Mouse (Mus musculus) cerebellum, adult 11 months (tissue): ENCODE measurements around the gene Clmn.

ENCODE experiments used
- DNase-seq: peaks from one replicate; pipeline ENCODE4 v3.0.0; 2022

The Clmn gene

GRCm38 (mm10) chr12:104810923-104811443 is 53.9 kb downstream of the Clmn start:
- no peak for DNase-seq

DNA sequence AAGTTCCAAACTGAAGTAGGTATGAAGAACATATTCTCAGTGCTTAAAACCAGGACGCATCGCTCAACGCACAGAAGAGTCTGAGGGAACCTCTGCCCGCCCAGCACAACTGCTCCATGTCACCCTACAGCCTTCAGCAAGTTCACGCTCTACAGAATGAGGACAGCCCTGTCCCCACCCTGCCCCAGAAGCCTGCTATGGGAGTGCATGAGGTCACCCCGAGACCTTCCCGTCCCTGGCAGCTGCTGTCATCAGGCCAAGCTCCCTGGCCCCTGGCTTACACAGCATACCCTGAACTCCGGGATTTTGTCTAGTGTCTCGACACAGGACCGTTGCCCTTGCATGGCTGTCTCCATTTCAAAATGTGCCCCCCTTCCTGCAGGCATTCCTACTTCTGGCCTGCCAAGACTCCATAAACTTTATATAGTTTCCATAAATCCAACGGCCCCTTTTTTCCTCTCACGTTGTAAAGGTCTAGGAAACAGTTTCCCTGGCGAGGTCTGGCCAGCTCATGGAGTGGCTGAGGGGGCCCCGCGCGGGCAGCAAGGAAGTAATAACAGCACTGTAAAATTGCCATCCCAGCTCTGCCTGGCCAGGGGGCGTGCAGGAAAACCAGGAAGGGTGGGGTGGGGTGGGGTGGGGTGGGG is 56.3 kb downstream of the Clmn start:
- no peak for DNase-seq

DNA sequence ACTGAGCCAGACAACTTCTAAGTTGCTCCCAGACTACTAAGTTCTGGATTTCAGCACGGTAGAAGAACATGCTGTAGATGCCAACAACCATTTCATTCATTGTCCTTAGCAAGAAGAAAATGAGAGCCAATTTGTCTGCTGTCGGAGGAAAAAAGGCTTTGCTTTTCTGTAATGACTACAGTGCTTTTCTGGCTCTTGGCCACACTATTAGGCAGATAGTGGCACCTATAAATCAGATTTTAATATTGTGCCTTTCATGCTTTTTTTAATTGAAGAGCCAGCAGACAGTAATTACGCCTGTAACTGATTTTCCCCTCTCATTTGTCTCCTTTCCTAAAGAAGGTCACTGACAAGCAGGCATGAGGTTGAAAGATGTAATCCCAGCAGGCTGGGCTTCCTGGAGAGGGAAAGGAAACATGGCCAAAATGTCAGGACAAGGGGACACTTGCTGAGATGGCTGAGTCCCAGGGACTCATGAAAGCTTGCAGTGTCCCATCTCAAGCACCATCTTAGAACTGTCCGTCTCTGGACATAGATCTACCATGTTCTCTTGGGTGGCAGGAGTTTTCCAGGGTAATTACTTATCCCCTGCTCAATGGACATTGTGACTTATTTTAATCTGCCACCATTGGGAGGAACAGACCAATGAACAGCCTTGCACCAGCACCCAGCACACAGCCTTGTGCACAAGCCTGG is 58.0 kb downstream of the Clmn start:
- no peak for DNase-seq

DNA sequence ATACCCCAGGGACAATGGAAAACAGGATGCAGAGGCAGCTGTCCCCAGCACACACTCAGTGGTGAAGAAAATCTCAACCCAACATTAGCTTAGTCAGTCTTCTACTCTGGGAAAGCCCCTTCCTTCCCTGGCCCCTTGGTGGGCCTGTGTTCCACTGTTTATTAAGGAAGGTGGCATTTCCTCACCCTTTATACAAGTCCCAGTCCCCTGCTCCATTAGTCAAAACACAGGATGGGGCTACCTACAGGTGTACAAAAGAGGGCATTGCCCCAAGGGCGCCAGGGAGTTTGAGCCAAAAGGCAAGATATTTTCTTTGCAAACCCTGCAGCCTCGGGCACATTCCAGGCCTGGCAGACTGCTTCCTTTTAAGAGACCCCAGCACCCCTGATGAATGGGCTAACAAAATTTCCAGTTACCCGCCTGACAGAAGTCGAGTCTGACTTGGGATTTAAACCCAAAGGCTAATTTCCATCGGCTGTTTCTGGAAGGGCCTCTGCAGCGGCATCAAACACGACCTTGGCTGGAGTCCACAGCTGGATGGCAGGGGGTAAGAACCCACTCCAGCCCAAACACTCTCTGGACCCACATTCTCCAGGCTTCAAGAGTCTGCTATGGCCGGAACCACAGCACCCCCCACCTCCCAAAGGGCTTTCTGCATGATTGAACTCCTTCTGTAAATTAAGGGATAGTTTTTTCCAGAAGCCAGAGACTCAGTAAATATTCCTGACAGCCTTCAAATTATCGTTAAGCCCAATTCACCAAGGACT is 63.2 kb downstream of the Clmn start:
- DNase-seq: no peak

DNA sequence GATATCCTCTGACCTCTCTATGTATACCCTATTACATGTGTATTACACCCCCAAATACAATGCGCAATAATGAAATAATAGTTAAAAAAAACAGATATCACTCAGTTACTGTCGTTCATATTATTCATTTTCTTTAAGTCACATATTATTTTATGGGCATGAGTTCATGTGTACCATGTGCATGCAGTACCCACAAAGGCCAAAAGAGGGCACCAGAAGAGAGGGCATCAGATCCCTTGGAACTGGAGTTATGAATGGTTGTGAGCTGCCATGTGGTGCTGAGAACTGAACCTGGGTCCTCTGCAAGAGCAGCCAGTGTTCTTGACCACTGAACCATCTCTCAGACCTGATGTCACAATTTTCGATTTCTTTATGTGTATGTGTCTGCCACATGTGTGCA is 65.5 kb downstream of the Clmn start:
- no peak for DNase-seq

DNA sequence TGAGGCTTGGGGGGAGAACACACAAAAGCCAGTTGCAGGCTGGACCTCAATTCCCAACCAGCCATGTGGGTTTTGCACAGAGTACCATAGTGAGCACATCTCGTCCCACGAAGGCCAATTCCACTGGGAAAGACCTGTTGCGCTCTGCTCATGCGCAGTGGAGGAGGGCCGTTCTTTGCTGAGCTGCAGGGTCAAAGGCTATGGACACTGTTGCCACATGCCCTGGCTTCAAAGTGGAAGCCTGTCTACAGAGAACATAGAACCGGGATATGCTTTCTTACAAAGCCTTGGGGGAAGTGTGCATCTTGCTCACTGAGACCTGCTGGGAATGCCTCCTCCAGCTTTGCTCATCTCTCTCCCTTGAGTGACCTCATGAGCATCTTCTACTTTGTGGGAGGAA is 67.0 kb downstream of the Clmn start:
- DNase-seq: no peak

GRCm38 (mm10) chr12:104796635-104797378 is 68.1 kb downstream of the Clmn start:
- DNase-seq: no peak

DNA sequence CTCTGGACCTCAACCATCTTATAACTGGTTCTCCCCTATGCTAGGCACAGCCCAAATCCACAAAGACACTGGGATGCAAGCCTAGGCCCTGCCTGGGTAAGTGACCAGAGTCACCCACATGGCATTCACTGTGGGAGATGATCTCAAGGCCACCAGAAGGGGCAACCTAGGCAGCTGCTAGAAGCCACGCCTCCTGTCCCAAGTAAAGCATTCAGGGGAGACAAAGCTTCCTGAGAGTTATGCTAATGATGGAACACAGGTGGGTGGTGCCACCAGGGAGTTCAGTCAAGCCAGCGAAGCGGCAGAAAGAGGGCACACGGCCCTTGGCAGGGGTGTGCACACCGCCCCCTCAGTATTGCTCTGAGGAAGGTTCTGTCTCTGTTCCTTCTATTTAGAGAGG is 69.9 kb downstream of the Clmn start:
- DNase-seq: no peak

DNA sequence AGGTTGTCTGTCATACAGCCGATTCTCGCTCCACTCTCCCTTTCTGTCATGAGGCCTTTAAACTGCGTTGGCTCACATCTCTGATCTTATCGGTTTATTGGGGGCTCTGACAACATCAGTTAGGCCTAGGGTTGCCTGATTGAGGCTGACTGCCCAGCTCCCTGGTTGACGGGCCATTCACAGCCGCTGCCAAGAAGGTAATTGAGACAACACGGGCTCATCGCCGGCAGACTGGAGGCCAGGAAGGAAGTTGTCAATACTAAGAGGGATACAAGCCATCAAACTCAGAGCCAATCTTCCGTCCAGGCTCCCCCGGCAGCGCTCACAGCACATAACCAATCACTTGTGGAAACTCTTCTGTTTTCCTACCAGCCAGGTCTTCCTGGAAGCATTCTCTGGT is 71.4 kb downstream of the Clmn start:
- DNase-seq: no peak

DNA sequence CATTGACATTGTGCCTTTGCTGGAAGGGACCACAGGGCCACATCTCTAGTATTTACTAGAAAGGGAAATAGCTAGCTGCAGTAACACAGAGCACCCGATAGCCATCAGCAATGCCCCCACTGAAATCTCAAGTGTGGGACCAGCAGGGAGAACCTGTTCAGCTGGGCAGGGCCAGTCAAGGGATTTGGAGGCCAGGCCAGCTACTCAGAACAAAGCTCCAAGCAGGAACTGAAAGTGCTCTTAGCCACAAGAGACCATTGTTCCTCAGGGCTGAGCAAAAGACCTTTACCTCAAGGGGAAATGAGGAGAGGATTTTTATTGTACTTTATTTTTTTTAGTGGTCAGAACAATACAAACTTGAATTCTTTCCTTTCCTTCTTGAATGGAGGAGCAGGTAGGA is 87.3 kb downstream of the Clmn start:
- DNase-seq: no peak

DNA sequence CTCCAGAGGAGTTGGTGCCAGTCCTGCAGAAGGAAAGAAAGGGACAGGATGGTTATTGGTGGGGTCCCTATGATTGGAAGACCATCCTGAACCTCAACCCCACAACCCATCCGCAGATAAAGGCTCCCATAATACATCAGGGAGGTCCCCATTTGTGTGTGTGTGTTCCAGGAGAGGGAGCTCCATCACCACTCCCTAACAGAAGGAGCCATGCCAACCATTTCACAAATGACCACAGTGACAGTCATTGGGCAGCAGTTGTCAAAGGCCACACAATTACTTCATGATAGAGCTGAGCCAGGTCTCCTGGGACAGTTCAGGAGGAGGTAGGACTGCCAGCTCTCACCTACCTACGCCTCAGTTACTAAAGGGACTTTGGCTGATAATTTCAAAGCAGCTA is 92.9 kb downstream of the Clmn start:
- no peak for DNase-seq

GRCm38 (mm10) chr12:104769201-104769785 is 95.6 kb downstream of the Clmn start:
- no peak for DNase-seq

GRCm38 (mm10) chr12:104767183-104767582 is 97.7 kb downstream of the Clmn start:
- no peak for DNase-seq

DNA sequence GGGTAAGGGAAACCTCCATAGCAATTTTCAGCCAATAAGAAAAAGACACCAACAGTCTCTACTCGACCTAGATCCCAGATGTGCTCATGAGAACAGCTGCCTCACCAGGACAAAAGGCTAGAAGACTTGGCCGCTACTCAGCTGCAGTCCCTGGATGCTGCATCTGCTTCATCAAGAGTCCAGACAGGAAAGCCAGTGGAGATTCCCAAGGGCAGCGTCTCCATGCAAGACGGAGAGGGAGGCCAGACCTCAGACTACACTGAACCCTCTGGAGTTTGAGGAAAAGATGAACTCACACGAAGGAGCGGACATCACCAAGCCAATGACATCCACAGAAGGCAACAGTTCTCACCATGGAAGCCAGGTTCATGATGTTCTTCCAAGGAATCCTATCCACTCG is 99.1 kb downstream of the Clmn start:
- DNase-seq: no peak

DNA sequence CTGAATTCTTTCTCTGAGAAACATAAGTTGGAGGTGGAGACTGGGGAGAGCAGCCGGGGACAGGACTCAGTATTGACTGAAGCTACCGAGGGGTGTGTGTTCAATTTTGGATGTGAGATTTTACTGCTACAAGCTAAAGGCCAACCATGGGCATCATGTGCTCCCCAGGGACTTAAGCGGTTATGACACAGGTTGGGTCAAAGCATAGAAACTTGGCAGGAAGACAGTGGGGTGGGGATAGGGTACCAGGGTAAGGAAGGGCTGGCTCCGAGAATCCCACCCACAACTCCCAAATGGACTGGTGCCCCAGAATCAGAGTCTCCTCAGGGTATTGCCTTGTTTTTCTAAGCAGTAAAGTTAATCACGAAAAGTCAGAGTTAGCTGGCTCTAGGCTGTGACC is 99.8 kb downstream of the Clmn start:
- DNase-seq: no peak

- DNase-seq: no peak
Observed at GRCm38 (mm10) chr12:104763918-104764317, 101.0 kb downstream of the Clmn start.

DNA sequence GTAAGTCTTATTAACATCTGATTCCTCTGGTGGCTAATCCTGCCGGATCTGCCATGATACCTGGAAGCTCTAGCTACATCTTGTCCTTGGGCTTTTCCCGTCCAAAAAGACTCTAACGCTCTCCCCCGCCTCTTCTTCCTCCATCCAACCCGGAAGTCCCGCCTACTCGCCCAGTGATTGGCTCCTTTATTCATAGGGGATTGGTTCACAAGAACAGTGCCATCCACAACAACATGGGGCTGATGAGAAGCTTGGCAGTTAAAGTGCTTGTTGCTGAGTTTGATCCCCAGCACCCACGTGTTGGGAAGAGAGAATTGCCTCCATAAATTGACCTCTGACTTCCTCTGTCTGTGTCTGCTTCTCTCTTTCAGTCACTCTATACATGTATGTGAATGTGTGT is 103.5 kb downstream of the Clmn start:
- no peak for DNase-seq

GRCm38 (mm10) chr12:104758066-104758465 is 106.8 kb downstream of the Clmn start:
- DNase-seq: no peak

- no peak for DNase-seq
Observed at GRCm38 (mm10) chr12:104753686-104754085, 111.2 kb downstream of the Clmn start.

DNA sequence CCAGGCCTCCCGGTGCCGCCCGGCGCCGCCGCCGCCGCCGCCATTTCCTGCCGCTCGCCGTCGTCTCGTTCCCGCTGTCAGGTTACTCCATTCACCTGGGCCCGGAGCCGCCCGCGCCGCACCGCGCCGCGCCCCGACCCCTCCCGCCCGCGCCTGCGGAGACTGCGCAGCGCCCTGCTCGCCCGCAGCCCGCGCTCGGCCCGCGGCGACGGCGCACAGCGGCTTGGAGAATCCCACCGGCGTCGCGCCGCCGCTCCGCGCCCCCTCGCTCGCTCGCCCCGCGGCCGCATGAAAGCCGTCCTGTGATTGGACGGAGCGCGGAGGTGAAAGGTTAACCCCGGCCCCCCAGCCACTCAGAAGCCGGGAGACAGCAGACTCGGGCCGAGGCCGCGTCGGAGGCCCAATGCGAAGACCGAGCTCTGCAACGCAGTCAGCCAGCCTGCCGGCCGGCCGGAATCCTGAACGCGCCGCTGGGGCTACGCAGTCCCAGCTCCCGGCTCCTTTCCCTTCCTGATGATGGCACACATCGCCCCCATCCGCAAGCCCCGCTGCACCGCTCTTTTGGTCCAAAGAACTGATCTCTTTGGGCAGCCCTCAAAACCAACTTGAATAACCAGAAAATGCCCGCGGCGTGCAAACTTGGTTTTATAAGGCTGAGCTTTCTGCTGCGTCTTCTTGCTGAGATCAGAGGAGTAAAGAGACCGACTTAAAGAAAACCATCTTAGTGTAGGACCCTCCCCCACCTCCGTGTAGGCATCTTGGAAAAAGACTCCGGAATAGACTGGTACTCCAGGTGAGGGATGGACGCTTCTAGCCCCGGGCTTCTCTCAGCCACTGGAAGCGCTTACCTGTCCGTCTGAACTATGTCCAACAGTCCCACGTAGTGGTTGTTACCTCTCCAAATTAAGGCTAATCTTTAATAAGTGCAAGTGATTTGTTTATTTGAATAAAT is 112.8 kb downstream of the Clmn start, which contains the start of gene Dicer1:
Gene Dicer1 (minus strand): TSS at position 139 of the 952 bp plus-strand sequence.
- peak; percentile 98 for DNase-seq

GRCm38 (mm10) chr12:104751331-104751813 is 113.5 kb downstream of the Clmn start:
- peak; percentile 58 for DNase-seq
